Mouse (Mus musculus) limb, embryonic 10.5 days (tissue): ENCODE data around the gene Gm10720. TPM values are rescaled to one million over a fixed set of nuclear protein-coding genes. Genes with fewer than 3 reads are reported as not detected.
"Not testable (repeated sequence)": the region's sequence is repeated elsewhere in the genome, so short reads cannot be mapped to it uniquely, and the experiment has no call there.

Source experiments
- DNase-seq: peaks from one replicate; pipeline ENCODE4 v3.0.0-alpha.2; 2017; ENCODE audit warnings: low spot score
- H3K27ac ChIP-seq: fragments of 300-500 bp; sonication (generic); 2 replicates; pipeline ENCODE4 v1.5.1; 2016; ENCODE audit warnings: mild to moderate bottlenecking
- H3K27me3 ChIP-seq: fragments of 300-500 bp; sonication (generic); 2 replicates; pipeline ENCODE4 v1.6.1; 2016; ENCODE audit warnings: low read depth, mild to moderate bottlenecking; ENCODE audit not compliant: poor library complexity, severe bottlenecking
- H3K36me3 ChIP-seq: fragments of 300-500 bp; sonication (generic); 2 replicates; pipeline ENCODE4 v1.6.1; 2016; ENCODE audit warnings: mild to moderate bottlenecking, moderate library complexity
- H3K4me1 ChIP-seq: fragments of 300-500 bp; sonication (generic); 2 replicates; pipeline ENCODE4 v1.6.1; 2016
- H3K4me3 ChIP-seq: fragments of 300-500 bp; sonication (generic); 2 replicates; pipeline ENCODE4 v1.5.1; 2016; ENCODE audit warnings: mild to moderate bottlenecking, moderate library complexity
- H3K9me3 ChIP-seq: fragments of 300-500 bp; sonication (generic); replicated peaks from 2 replicates; pipeline ENCODE4 v1.6.1; 2016; ENCODE audit warnings: mild to moderate bottlenecking
- WGBS: fragments of 180-500 bp; shearing (Covaris S2); methylation state at CpG from one replicate; pipeline ENCODE4 v1.1.7; 2016; 5-methylcytosine and 5-hydroxymethylcytosine counted together
- microRNA-seq: library from miRNA; unstranded; fragments of <30 nt; microRNA quantifications from one replicate; pipeline ENCODE4, GENCODE M21; 2017
- polyA plus RNA-seq: library from polyadenylated mRNA; unstranded; fragments of >200 nt; fragmentation: Nextera tagmentation; extraction: Ambion mirVana; gene quantifications from 2 replicates; pipeline ENCODE4 v1.2.1, GENCODE M21; 2016

Gm10720 gene
- polyA plus RNA-seq, 1 experiment from 2014 or later = not detected

GRCm38 (mm10) chr9:3034299-3034698 is 18.8 kb downstream of the Gm10720 start, which contains the start of gene Gm17535:
Gene Gm17535, plus strand, starts transcription at chr9:3034599.
- not testable (repeated sequence) for H3K9me3 ChIP-seq, DNase-seq, H3K4me3 ChIP-seq, H3K27ac ChIP-seq, H3K27me3 ChIP-seq, H3K4me1 ChIP-seq, H3K36me3 ChIP-seq
- WGBS = 57% methylated on average over 1 of the region's 8 CpGs

GRCm38 (mm10) chr9:3036577-3036976 is 21.1 kb downstream of the Gm10720 start, which contains the start of gene Gm10715:
Gene Gm10715, plus strand, starts transcription at chr9:3036877.
- H3K4me3 ChIP-seq, H3K27ac ChIP-seq, H3K9me3 ChIP-seq, H3K36me3 ChIP-seq, H3K4me1 ChIP-seq, DNase-seq, H3K27me3 ChIP-seq: not testable (repeated sequence)
- WGBS = 82% methylated on average over 8 of the region's 8 CpGs

- not testable (repeated sequence) for H3K36me3 ChIP-seq, H3K4me1 ChIP-seq, H3K9me3 ChIP-seq, H3K27ac ChIP-seq, DNase-seq, H3K4me3 ChIP-seq, H3K27me3 ChIP-seq
- 73% methylated on average over 4 of the region's 4 CpGs for WGBS
Measured at GRCm38 (mm10) chr9:3038161-3038560, 22.7 kb downstream of the Gm10720 start.

Small RNAs within 50 kb of the gene (microRNA-seq; reads per million reads assigned to microRNA genes)
- not detected for gene Mir101c

Other genes starting within 250 kb of the Gm10720 start
- gene Gm10722, start 14.7 kb upstream of the Gm10720 start, polyA plus RNA-seq = not detected in 2 replicates
- not detected in 2 replicates for gene Gm11168, start 12.3 kb upstream of the Gm10720 start, polyA plus RNA-seq
- not detected in 2 replicates for gene Gm10721, start 2.5 kb upstream of the Gm10720 start, polyA plus RNA-seq
- not detected in 2 replicates for gene Gm10719, start 1.8 kb downstream of the Gm10720 start, polyA plus RNA-seq
- not detected in 2 replicates for gene Gm10718, start 7.9 kb downstream of the Gm10720 start, polyA plus RNA-seq
- not detected in 2 replicates for gene Gm10717, start 9.8 kb downstream of the Gm10720 start, polyA plus RNA-seq
- not detected in 2 replicates for gene Gm17535, start 18.9 kb downstream of the Gm10720 start, polyA plus RNA-seq
- gene Gm10715, start 21.2 kb downstream of the Gm10720 start, polyA plus RNA-seq = not detected in 2 replicates